Mouse (Mus musculus) E14TG2a.4 (cell line): ENCODE data around the gene Sigmar1.
A peak's percentile ranks its signal among the peaks of the same experiment; 100 is the strongest.
"Not testable (repeated sequence)": the region's sequence is repeated elsewhere in the genome, so short reads cannot be mapped to it uniquely, and the experiment has no call there.

Experiments used
- H3K27me3 ChIP-seq: 2 replicates; pipeline ENCODE4 v1.6.1; 2014; ENCODE audit warnings: low read length, control low read depth; ENCODE audit not compliant: insufficient read depth
- H3K36me3 ChIP-seq: 2 replicates; pipeline ENCODE4 v1.6.1; 2014; ENCODE audit warnings: low read length, control low read depth; ENCODE audit not compliant: insufficient read depth
- H3K4me1 ChIP-seq: replicated peaks from 2 replicates; pipeline ENCODE4 v1.6.1; 2014; ENCODE audit warnings: low read depth, low read length, control low read depth
- H3K4me3 ChIP-seq: replicated peaks from 2 replicates; pipeline ENCODE4 v1.5.1; 2014; ENCODE audit warnings: mild to moderate bottlenecking, low read length
- H3K9me3 ChIP-seq: 2 replicates; pipeline ENCODE4 v1.6.1; 2014; ENCODE audit warnings: low read length, control low read depth
- CTCF ChIP-seq: conservative IDR thresholded peaks from 2 replicates; pipeline ENCODE4 v1.5.1; 2014; ENCODE audit warnings: low read length
- NANOG ChIP-seq: IDR thresholded peaks from 2 replicates; pipeline ENCODE4 v1.6.1; 2014; ENCODE audit warnings: borderline replicate concordance, low read length, mixed read lengths
- POU5F1 ChIP-seq: IDR thresholded peaks from 2 replicates; pipeline ENCODE4 v1.6.1; 2014; ENCODE audit warnings: low read length, borderline replicate concordance

Sigmar1 gene

GRCm38 (mm10) chr4:41755338-41756305 lies at the start of gene Sigmar1:
Gene Sigmar1, minus strand, starts transcription at chr4:41756157.
- no peak for TF ChIP-seq POU5F1
- TF ChIP-seq CTCF: peak; percentile 57
- TF ChIP-seq NANOG: no peak
- Histone ChIP-seq H3K36me3 (peaks cover 31% of the 10 kb centered on the region), H3K4me3 (peak within 1 kb of the TSS; percentile 94), H3K9me3 (no peaks in the 10 kb centered on the region), H3K27me3 (no peaks in the 10 kb centered on the region; the same call in 1 of the 2 replicates), H3K4me1 (peaks cover 54% of the 10 kb centered on the region)

GRCm38 (mm10) chr4:41783197-41783596 lies 27.2 kb upstream of the Sigmar1 start:
- H3K4me1 ChIP-seq, H3K4me3 ChIP-seq, H3K27me3 ChIP-seq, H3K36me3 ChIP-seq, H3K9me3 ChIP-seq: not testable (repeated sequence)

GRCm38 (mm10) chr4:41782711-41783110 lies 26.8 kb upstream of the Sigmar1 start:
- H3K4me1 ChIP-seq, H3K4me3 ChIP-seq, H3K36me3 ChIP-seq, H3K9me3 ChIP-seq, H3K27me3 ChIP-seq: not testable (repeated sequence)

- H3K4me1 ChIP-seq, H3K36me3 ChIP-seq, H3K27me3 ChIP-seq, H3K9me3 ChIP-seq, H3K4me3 ChIP-seq: not testable (repeated sequence)
Measured at GRCm38 (mm10) chr4:41781748-41782485, 26.0 kb upstream of the Sigmar1 start.

GRCm38 (mm10) chr4:41781271-41781670 lies 25.3 kb upstream of the Sigmar1 start:
- not testable (repeated sequence) for H3K36me3 ChIP-seq, H3K4me3 ChIP-seq, H3K4me1 ChIP-seq, H3K27me3 ChIP-seq, H3K9me3 ChIP-seq

- not testable (repeated sequence) for H3K27me3 ChIP-seq, H3K9me3 ChIP-seq, H3K4me3 ChIP-seq, H3K36me3 ChIP-seq
- peaks cover 13% of the 10 kb centered on the region for H3K4me1 ChIP-seq
Measured at GRCm38 (mm10) chr4:41775840-41776239, 19.9 kb upstream of the Sigmar1 start.

GRCm38 (mm10) chr4:41774506-41774905 lies 18.5 kb upstream of the Sigmar1 start:
- Histone ChIP-seq H3K4me3 (peak overlapping the region; percentile 74), H3K4me1 (peaks cover 13% of the 10 kb centered on the region)
- not testable (repeated sequence) for H3K27me3 ChIP-seq, H3K9me3 ChIP-seq, H3K36me3 ChIP-seq

- not testable (repeated sequence) for H3K36me3 ChIP-seq, H3K9me3 ChIP-seq, H3K27me3 ChIP-seq
- Histone ChIP-seq H3K4me3 (peak within 1 kb of the TSS; percentile 74), H3K4me1 (peaks cover 13% of the 10 kb centered on the region)
Measured at GRCm38 (mm10) chr4:41774002-41774401, 18.0 kb upstream of the Sigmar1 start, which contains the start of gene Ccl27a. Gene Ccl27a, minus strand, starts transcription at chr4:41774247.

GRCm38 (mm10) chr4:41773502-41773901 lies 17.5 kb upstream of the Sigmar1 start:
- peak overlapping the region; percentile 74 for H3K4me3 ChIP-seq
- not testable (repeated sequence) for H3K36me3 ChIP-seq, H3K9me3 ChIP-seq, H3K27me3 ChIP-seq
- peaks cover 13% of the 10 kb centered on the region for H3K4me1 ChIP-seq

- Histone ChIP-seq H3K4me3 (peak overlapping the region; percentile 46; the same call in 1 of the 2 replicates), H3K4me1 (peaks cover 13% of the 10 kb centered on the region)
- not testable (repeated sequence) for H3K27me3 ChIP-seq, H3K36me3 ChIP-seq, H3K9me3 ChIP-seq
Measured at GRCm38 (mm10) chr4:41772946-41773345, 17.0 kb upstream of the Sigmar1 start.

GRCm38 (mm10) chr4:41767301-41767700 lies 11.3 kb upstream of the Sigmar1 start:
- not testable (repeated sequence) for H3K9me3 ChIP-seq, H3K27me3 ChIP-seq, H3K4me3 ChIP-seq, H3K36me3 ChIP-seq
- H3K4me1 ChIP-seq: peaks cover 11% of the 10 kb centered on the region

- not testable (repeated sequence) for H3K27me3 ChIP-seq, H3K9me3 ChIP-seq, H3K4me3 ChIP-seq
- peaks cover 13% of the 10 kb centered on the region for H3K36me3 ChIP-seq
- H3K4me1 ChIP-seq: peaks cover 48% of the 10 kb centered on the region
Measured at GRCm38 (mm10) chr4:41763176-41763575, 7.2 kb upstream of the Sigmar1 start.

GRCm38 (mm10) chr4:41762688-41763114 lies 6.7 kb upstream of the Sigmar1 start:
- H3K4me3 ChIP-seq: peak overlapping the region; percentile 67
- peaks cover 53% of the 10 kb centered on the region for H3K4me1 ChIP-seq
- not testable (repeated sequence) for H3K9me3 ChIP-seq, H3K27me3 ChIP-seq
- peaks cover 18% of the 10 kb centered on the region for H3K36me3 ChIP-seq
